Mouse (Mus musculus) lung, postnatal 0 days (tissue): ENCODE measurements at regions not wholly inside any gene's neighbourhood (a gene's known extent, or its start where the extent isn't known, plus 50 kb on each side); places are given as distances from the start of the nearest gene placed in this dataset.

Experiments used
- CTCF ChIP-seq: IDR thresholded peaks from 2 replicates; pipeline ENCODE4 v1.5.1; 2016; ENCODE audit warnings: antibody characterized with exemption, mild to moderate bottlenecking
- EP300 ChIP-seq: IDR thresholded peaks from 2 replicates; pipeline ENCODE4 v1.6.1; 2016; ENCODE audit warnings: antibody characterized with exemption, mild to moderate bottlenecking, control low read depth

- TF ChIP-seq EP300, result no peak
- TF ChIP-seq CTCF, result no peak
These were observed 183.4 kb upstream of the Gli2 start for GRCm38 (mm10) chr1:119236787-119237186.
